Mouse (Mus musculus) forebrain, embryonic 12.5 days (tissue): ENCODE data around the gene Mcrs1. TPM values are rescaled to one million over a fixed set of nuclear protein-coding genes. Genes with fewer than 3 reads are reported as not detected.

Experiments used
- polyA plus RNA-seq: library from polyadenylated mRNA; unstranded; fragments of >200 nt; fragmentation: Nextera tagmentation; extraction: Ambion mirVana; gene quantifications from 2 replicates; pipeline ENCODE4 v1.2.1, GENCODE M21; 2016

Gene Mcrs1
- polyA plus RNA-seq, 1 experiment from 2014 or later = 185 TPM

Other genes with a start within 250 kb of the Mcrs1 start
- gene Tuba1c, start 222.1 kb downstream of the Mcrs1 start, polyA plus RNA-seq = 107 and 111 TPM in 2 replicates
- gene Prph, start 196.8 kb downstream of the Mcrs1 start, polyA plus RNA-seq = 0.73 and 1.4 TPM in 2 replicates
- gene Troap, start 177.4 kb downstream of the Mcrs1 start, polyA plus RNA-seq = 41.6 and 48.3 TPM in 2 replicates
- 0.44 and 1.3 TPM in 2 replicates for gene C1ql4, start 164.1 kb downstream of the Mcrs1 start, polyA plus RNA-seq
- 0.76 and 1.0 TPM in 2 replicates for gene Dnajc22, start 158.8 kb downstream of the Mcrs1 start, polyA plus RNA-seq
- 65.5 and 69.8 TPM in 2 replicates for gene Spats2, start 126.0 kb downstream of the Mcrs1 start, polyA plus RNA-seq
- gene Kcnh3, start 27.1 kb downstream of the Mcrs1 start, polyA plus RNA-seq = 0.60 and 0.83 TPM in 2 replicates
- 86.9 and 88.2 TPM in 2 replicates for gene Prpf40b, start 43.1 kb upstream of the Mcrs1 start, polyA plus RNA-seq
- 0.18 and 0.19 TPM in 2 replicates for gene Fam186b, start 43.9 kb upstream of the Mcrs1 start, polyA plus RNA-seq
- gene Fmnl3, start 118.5 kb upstream of the Mcrs1 start, polyA plus RNA-seq = 12.1 and 14.1 TPM in 2 replicates
- 252 and 256 TPM in 2 replicates for gene Tmbim6, start 140.9 kb upstream of the Mcrs1 start, polyA plus RNA-seq
- gene Nckap5l, start 205.8 kb upstream of the Mcrs1 start, polyA plus RNA-seq = 11.8 and 12.0 TPM in 2 replicates
- gene Bcdin3d, start 222.8 kb upstream of the Mcrs1 start, polyA plus RNA-seq = 21.5 and 25.0 TPM in 2 replicates